In the genomic region with DNA sequence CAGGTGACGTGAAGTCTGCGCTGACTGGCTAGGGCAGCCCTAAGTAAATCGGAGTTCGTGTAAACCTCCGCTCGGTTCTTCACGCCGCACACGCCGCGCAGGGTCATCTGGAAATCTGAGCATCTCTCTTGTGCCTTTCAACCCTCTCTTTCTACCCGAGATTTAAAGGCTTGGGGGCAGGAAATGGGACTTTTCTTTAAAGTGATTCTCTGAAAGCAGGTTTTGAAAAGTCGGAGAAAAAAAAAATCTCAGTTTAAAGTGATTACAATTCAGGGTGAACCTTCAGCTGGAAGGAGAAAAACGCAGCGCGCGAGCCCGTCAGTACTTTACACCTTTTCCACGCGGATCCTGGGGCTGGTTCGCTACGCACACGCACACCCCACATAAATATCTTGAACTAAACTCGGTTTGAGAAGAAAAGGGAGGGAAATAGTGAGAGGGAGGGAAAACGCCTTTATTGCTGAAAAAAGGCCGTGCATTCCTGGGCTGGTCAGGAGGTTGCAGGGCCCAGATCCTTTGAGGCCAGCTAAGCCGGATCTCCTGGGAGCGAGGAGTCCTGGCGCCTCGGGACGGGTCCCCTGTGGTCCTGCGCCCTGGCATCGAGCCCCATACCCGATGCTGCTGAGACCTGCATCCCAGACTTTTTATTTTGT, we compare ENCODE assay signal across 8 mouse cellular contexts. TPM values are rescaled to one million over a fixed set of nuclear protein-coding genes. Genes with fewer than 3 reads are reported as not detected.
A peak's percentile ranks its signal among the peaks of the same experiment; 100 is the strongest.
DNase-seq lines count a peak whose midpoint lies in the region; ATAC-seq and TF ChIP-seq lines count a peak whose summit lies in the region.

No protein-coding gene starts in this region.

- no peaks in the 10 kb centered on the region for H3K36me3 ChIP-seq in CH12.LX (replicated peaks in 1 of 2; ENCODE audit: control insufficient read depth in 1 of 2, insufficient read depth in 1 of 2, low read length in 1 of 2)
- H3K36me3 ChIP-seq in embryonic facial prominence, embryonic 14.5 days (ENCODE audit: control insufficient read depth, insufficient read depth, low read length): no peaks in the 10 kb centered on the region
- H3K36me3 ChIP-seq in megakaryocyte, embryonic 14.5 days (replicated peaks; ENCODE audit: low read length): no peaks in the 10 kb centered on the region
- no peaks in the 10 kb centered on the region for H3K36me3 ChIP-seq in splenic B cell, adult 2 months (ENCODE audit: control insufficient read depth, insufficient read depth, low read length, poor library complexity, severe bottlenecking)

- dilution Hi-C loops in CH12.LX (cut with MboI; ENCODE audit: extremely low pct_ligation_motif_present, extremely low pct_unique_long_range_greater_than_20kb, low sequenced_read_pairs): no loop called here

- H3K79me2 ChIP-seq in CH12.LX (replicated peaks; ENCODE audit: control insufficient read depth, extremely low read depth, insufficient read depth, poor library complexity, severe bottlenecking): no peaks in the 10 kb centered on the region

- no peaks in the 10 kb centered on the region for H3K27me3 ChIP-seq in CH12.LX (replicated peaks)
- H3K27me3 ChIP-seq in embryonic facial prominence, embryonic 14.5 days (replicated peaks; ENCODE audit: control insufficient read depth, insufficient read depth, low read length): no peaks in the 10 kb centered on the region; the same call in 1 of the 2 replicates
- peaks cover 60% of the 10 kb centered on the region for H3K27me3 ChIP-seq in megakaryocyte, embryonic 14.5 days (replicated peaks)
- no peaks in the 10 kb centered on the region for H3K27me3 ChIP-seq in splenic B cell, adult 2 months (ENCODE audit: control insufficient read depth, insufficient read depth, low read length, poor library complexity, severe bottlenecking)

- under 1% methylated on average over 34 of the region's 34 CpGs for WGBS in embryonic facial prominence, embryonic 14.5 days

- peak overlapping the region in 2 of 3 experiments; percentile 9 to 52 for H3K4me3 ChIP-seq in CH12.LX (replicated peaks in 1 of 3; ENCODE audit: low read depth in 2 of 3, low read length in 2 of 3, poor library complexity in 1 of 3)
- peak overlapping the region; percentile 93 for H3K4me3 ChIP-seq in embryonic facial prominence, embryonic 14.5 days (ENCODE audit: low read depth, low read length)
- peak overlapping the region; percentile 88 for H3K4me3 ChIP-seq in megakaryocyte, embryonic 14.5 days (replicated peaks)

- peaks cover 22% of the 10 kb centered on the region for H3K9me3 ChIP-seq in CH12.LX (replicated peaks; ENCODE audit: low read length)
- H3K9me3 ChIP-seq in embryonic facial prominence, embryonic 14.5 days (ENCODE audit: control insufficient read depth, low read length): no peaks in the 10 kb centered on the region
- H3K9me3 ChIP-seq in megakaryocyte, embryonic 14.5 days: no peaks in the 10 kb centered on the region

- H3K27ac ChIP-seq in CH12.LX (ENCODE audit: insufficient read depth, low read depth): no peak overlapping the region
- H3K27ac ChIP-seq in embryonic facial prominence, embryonic 14.5 days (replicated peaks; ENCODE audit: low read depth, low read length): peak overlapping the region; percentile 86

- TF ChIP-seq EP300 in CH12.LX (IDR thresholded peaks at IDR 0.05; ENCODE audit: low read length): no peak

- no peak overlapping the region for H3K9ac ChIP-seq in CH12.LX (ENCODE audit: insufficient read depth, low read depth)
- H3K9ac ChIP-seq in embryonic facial prominence, embryonic 14.5 days (ENCODE audit: low read depth, low read length): peak overlapping the region; percentile 94

- peak overlapping the region; percentile 39; the same call in 1 of the 2 replicates for H3K4me2 ChIP-seq in CH12.LX (ENCODE audit: insufficient read depth, low read depth, poor library complexity, severe bottlenecking)
- peak overlapping the region; percentile 99 for H3K4me2 ChIP-seq in embryonic facial prominence, embryonic 14.5 days (ENCODE audit: low read depth, low read length)

- DNase-seq in CH12.LX (ENCODE audit: extremely low read depth): peak; percentile 64
- peak; percentile 69 for DNase-seq in adrenal gland, adult 2 months
- no peak for DNase-seq in embryonic facial prominence, embryonic 14.5 days (ENCODE audit: low spot score)
- DNase-seq in heart, postnatal 36 days: peak; percentile 39 to 58
- peak; percentile 29 to 60 for DNase-seq in layer of hippocampus, postnatal 10 days (ENCODE audit: low spot score in 2 of 2)
- peak; percentile 34 for DNase-seq in splenic B cell, adult 2 months (ENCODE audit: low read depth, low spot score)

- TF ChIP-seq CTCF in CH12.LX (conservative IDR thresholded peaks at IDR 0.05 in 1 of 2, IDR thresholded peaks at IDR 0.05 in 1 of 2; ENCODE audit: low read depth in 2 of 2, low read length in 2 of 2): no peak

- ATAC-seq in embryonic facial prominence, embryonic 14.5 days (ENCODE audit: low read depth): no peak; the same call in 1 of the 2 replicates
- no peak for ATAC-seq in megakaryocyte-erythroid progenitor cell, adult 5-6 weeks (replicated peaks; ENCODE audit: low FRiP score, low TSS enrichment, poor library complexity, severe bottlenecking)

- TF ChIP-seq RAD21 in CH12.LX (IDR thresholded peaks at IDR 0.05; ENCODE audit: low read depth, low read length): no peak

- in situ Hi-C loops in CH12.LX (cut with MboI; ENCODE audit: low pct_ligation_motif_present, low pct_unique_long_range_greater_than_20kb, low sequenced_read_pairs): no loop called here

- intact Hi-C loops in heart, postnatal 36 days (cut with DNase I): loop anchor here (2.0 to 10.0 kb wide), 6 partner anchors 101 to 1579 kb away; no protein-coding TSS in a partner anchor

- no peak for TF ChIP-seq POLR2A in CH12.LX (IDR thresholded peaks at IDR 0.05; ENCODE audit: low read depth, low read length)

- peaks cover 0 to 5% of the 10 kb centered on the region in 2 experiments; a peak in 1 of 4 replicates for H3K4me1 ChIP-seq in CH12.LX (ENCODE audit: control insufficient read depth in 1 of 2, insufficient read depth in 2 of 2)
- peaks cover 4% of the 10 kb centered on the region for H3K4me1 ChIP-seq in embryonic facial prominence, embryonic 14.5 days (ENCODE audit: control insufficient read depth, insufficient read depth, low read length)
- H3K4me1 ChIP-seq in megakaryocyte, embryonic 14.5 days: peaks cover 44% of the 10 kb centered on the region

TF ChIP-seq in CH12.LX, 34 proteins besides CTCF, POLR2A, EP300 and RAD21:
- TF ChIP-seq RCOR1 (conservative IDR thresholded peaks at IDR 0.05; ENCODE audit: low read depth, low read length) (no peak), CHD2 (IDR thresholded peaks at IDR 0.05; ENCODE audit: low read length) (no peak), MEF2A (IDR thresholded peaks at IDR 0.05; ENCODE audit: borderline replicate concordance, low read depth, low read length) (no peak), MYC (IDR thresholded peaks at IDR 0.05; ENCODE audit: low read depth, low read length) (no peak), JUN (IDR thresholded peaks at IDR 0.05; ENCODE audit: insufficient read depth, low read depth, low read length) (no peak), IRF4 (IDR thresholded peaks at IDR 0.05; ENCODE audit: low read depth, low read length) (no peak), USF1 (IDR thresholded peaks at IDR 0.05; ENCODE audit: low read depth, low read length) (no peak), CHD1 (IDR thresholded peaks at IDR 0.05; ENCODE audit: low read depth, low read length) (no peak), E2F4 (IDR thresholded peaks at IDR 0.05; ENCODE audit: insufficient replicate concordance, low read depth, low read length) (no peak), MAZ (IDR thresholded peaks at IDR 0.05; ENCODE audit: low read depth, low read length) (no peak), POLR2AphosphoS2 (IDR thresholded peaks at IDR 0.05; ENCODE audit: low read depth, low read length) (no peak), MXI1 (IDR thresholded peaks at IDR 0.05; ENCODE audit: low read depth, low read length) (no peak)

RNA-seq across cellular contexts. Expression of gene Efna5, which starts 2.5 kb away (rescaled TPM):
- 0.04 TPM in 1 of 2 replicates, not detected in the other for total RNA-seq in CH12.LX (2012; rRNA removed)
- total RNA-seq in CH12.LX (2014; rRNA removed): not detected in 2 replicates
- polyA plus RNA-seq in CH12.LX (2012; ENCODE audit: insufficient read length, low read depth): 0.12 and 0.23 TPM in 2 replicates
- 10 to 100 TPM; 20.4 to 22.6 TPM for total RNA-seq in adrenal gland, adult 2 months (2021)
- polyA plus RNA-seq in adrenal gland, adult 2 months (2012; rRNA removed): 2.9 and 3.7 TPM in 2 replicates
- polyA plus RNA-seq in embryonic facial prominence, embryonic 14.5 days (2014; fragmentation: Nextera tagmentation; extraction: Ambion mirVana): 56.6 and 63.1 TPM in 2 replicates
- total RNA-seq in heart, postnatal 36 days (2021): 10 to 100 TPM; 22.1 to 26.5 TPM
- 10 to 100 TPM; 13.3 to 13.5 TPM for total RNA-seq in layer of hippocampus, postnatal 10 days (2021)
- not detected in 2 replicates for polyA plus RNA-seq in megakaryocyte, embryonic 14.5 days (2012; ENCODE audit: insufficient read depth, low replicate concordance)
- not detected in 2 replicates for total RNA-seq in megakaryocyte-erythroid progenitor cell, adult 5-6 weeks (2014; fragmentation: Nextera tagmentation)
- total RNA-seq in megakaryocyte-erythroid progenitor cell, adult 5-6 weeks (2017): not detected in 2 replicates

Comparison
In these comparisons a context has a peak if more than half of its experiments do, and no peak if none do; other contexts are left out.
1. H3K4me3 ChIP-seq: peak in every context shown above with its lines; median percentile 93 in embryonic facial prominence, embryonic 14.5 days; 88 in megakaryocyte, embryonic 14.5 days; 30 in CH12.LX.
2. RNA of gene Efna5, which starts 2.5 kb away (total RNA-seq): 22.1 to 26.5 TPM in heart, postnatal 36 days, 20.4 to 22.6 TPM in adrenal gland, adult 2 months and 13.3 to 13.5 TPM in layer of hippocampus, postnatal 10 days; 0.04 TPM in CH12.LX and not detected in megakaryocyte-erythroid progenitor cell, adult 5-6 weeks; every median in the first group is over 10 times any median in the second.